Mouse (Mus musculus) MEL (cell line): ENCODE data around the gene Prkcb.

ENCODE experiments used
- CHD2 ChIP-seq: IDR thresholded peaks from 2 replicates; pipeline ENCODE4 v1.6.1; 2011; ENCODE audit warnings: low read length, improper control_type of control experiment
- CTCF ChIP-seq, 3 experiments: IDR thresholded peaks in 2 of 3; conservative IDR thresholded peaks in 1 of 3; 2 replicates each; pipeline ENCODE4 v1.5.1; 2011 to 2012; ENCODE audit warnings: low read length in 3 of 3, low read depth in 2 of 3, mild to moderate bottlenecking in 2 of 3, improper control_type of control experiment in 1 of 3, inconsistent platforms in 1 of 3, mixed read lengths in 1 of 3, moderate library complexity in 1 of 3; ENCODE audit not compliant: control insufficient read depth in 1 of 3, insufficient read depth in 1 of 3, poor library complexity in 1 of 3, severe bottlenecking in 1 of 3
- GATA1 ChIP-seq: IDR thresholded peaks from 2 replicates; pipeline ENCODE4 v1.6.1; 2011; ENCODE audit warnings: low read depth, low read length, improper control_type of control experiment
- MAFK ChIP-seq: IDR thresholded peaks from 2 replicates; pipeline ENCODE4 v1.6.1; 2011; ENCODE audit warnings: low read depth, mild to moderate bottlenecking, low read length, improper control_type of control experiment, borderline replicate concordance
- MYC ChIP-seq: IDR thresholded peaks from 2 replicates; pipeline ENCODE4 v1.6.1; 2011; ENCODE audit warnings: low read depth, mild to moderate bottlenecking, low read length, improper control_type of control experiment, moderate library complexity
- NRF1 ChIP-seq: IDR thresholded peaks from 2 replicates; pipeline ENCODE4 v1.6.1; 2014; ENCODE audit warnings: low read depth, mild to moderate bottlenecking, inconsistent platforms, low read length, improper control_type of control experiment, moderate library complexity; ENCODE audit not compliant: poor library complexity, insufficient read depth, severe bottlenecking
- POLR2A ChIP-seq, 2 experiments: IDR thresholded peaks; 2 replicates each; pipeline ENCODE4 v1.6.1; 2011 to 2012; ENCODE audit warnings: low read length in 2 of 2, mild to moderate bottlenecking in 2 of 2, control low read depth in 1 of 2, improper control_type of control experiment in 1 of 2, low read depth in 1 of 2, moderate library complexity in 1 of 2; ENCODE audit not compliant: control insufficient read depth in 1 of 2, insufficient read depth in 1 of 2, poor library complexity in 1 of 2
- POLR2AphosphoS2 ChIP-seq: IDR thresholded peaks from 2 replicates; pipeline ENCODE4 v1.6.1; 2011; ENCODE audit warnings: low read length, improper control_type of control experiment
- TAL1 ChIP-seq: IDR thresholded peaks from 2 replicates; pipeline ENCODE4 v1.6.1; 2012; ENCODE audit warnings: mild to moderate bottlenecking, inconsistent platforms, low read length, moderate library complexity, mixed read lengths
- TBP ChIP-seq: IDR thresholded peaks from 2 replicates; pipeline ENCODE4 v1.8.0; 2011; ENCODE audit warnings: low read depth, low read length, improper control_type of control experiment
- USF2 ChIP-seq, 2 experiments: IDR thresholded peaks; 2 replicates each; pipeline ENCODE4 v1.6.1; 2011 to 2012; ENCODE audit warnings: improper control_type of control experiment in 2 of 2, low read length in 2 of 2, borderline replicate concordance in 1 of 2, inconsistent platforms in 1 of 2, low read depth in 1 of 2, mild to moderate bottlenecking in 1 of 2; ENCODE audit not compliant: insufficient read depth in 1 of 2
- ZKSCAN1 ChIP-seq: IDR thresholded peaks from 2 replicates; pipeline ENCODE4 v1.6.1; 2012; ENCODE audit warnings: low read depth, mild to moderate bottlenecking, inconsistent platforms, low read length, improper control_type of control experiment, moderate library complexity
- ZMIZ1 ChIP-seq: IDR thresholded peaks from 2 replicates; pipeline ENCODE4 v1.6.1; 2012; ENCODE audit warnings: low read depth, mild to moderate bottlenecking, inconsistent platforms, low read length, improper control_type of control experiment, moderate library complexity

GRCm38 (mm10) chr7:122613876-122614275, 325.3 kb downstream of the Prkcb start:
- TF ChIP-seq CTCF (IDR thresholded peaks at IDR 0.05 in 2 of 3, conservative IDR thresholded peaks at IDR 0.05 in 1 of 3; ENCODE audit: control insufficient read depth in 1 of 3, insufficient read depth in 1 of 3, low read depth in 2 of 3, low read length in 3 of 3, poor library complexity in 1 of 3, severe bottlenecking in 1 of 3) (no peak), POLR2A (IDR thresholded peaks at IDR 0.05; ENCODE audit: control insufficient read depth in 1 of 2, insufficient read depth in 1 of 2, low read depth in 1 of 2, low read length in 2 of 2, poor library complexity in 1 of 2) (no peak), POLR2AphosphoS2 (no peak), TBP (no peak), USF2 (IDR thresholded peaks at IDR 0.05; ENCODE audit: borderline replicate concordance in 1 of 2, insufficient read depth in 1 of 2, low read depth in 1 of 2, low read length in 2 of 2) (no peak), TAL1 (no peak), MYC (no peak), CHD2 (no peak), MAFK (no peak), GATA1 (no peak), ZKSCAN1 (no peak), NRF1 (no peak), ZMIZ1 (no peak)
